Mouse (Mus musculus) stomach, embryonic 16.5 days (tissue): ENCODE measurements around the gene Zcchc24. TPM values are rescaled to one million over a fixed set of nuclear protein-coding genes. Genes with fewer than 3 reads are reported as not detected.

Source experiments
- ATAC-seq: fragments of 200-750 bp; cut with Nextera tagmentation; 2 replicates; pipeline ENCODE4 v1.8.0; 2017; ENCODE audit warnings: moderate number of reproducible peaks, moderate TSS enrichment; ENCODE audit not compliant: insufficient read depth, low FRiP score
- H3K27ac ChIP-seq: fragments of 300-500 bp; sonication (generic); 2 replicates; pipeline ENCODE4 v1.5.1; 2014; ENCODE audit warnings: low read length
- H3K27me3 ChIP-seq: fragments of 300-500 bp; sonication (generic); 2 replicates; pipeline ENCODE4 v1.6.1; 2014; ENCODE audit warnings: low read length, control low read depth, mixed read lengths; ENCODE audit not compliant: control insufficient read depth, insufficient read depth
- H3K36me3 ChIP-seq: fragments of 300-500 bp; sonication (generic); 2 replicates; pipeline ENCODE4 v1.6.1; 2014; ENCODE audit warnings: low read length; ENCODE audit not compliant: control insufficient read depth, insufficient read depth
- H3K4me1 ChIP-seq: fragments of 300-500 bp; sonication (generic); 2 replicates; pipeline ENCODE4 v1.6.1; 2014; ENCODE audit warnings: low read length, control low read depth, mixed read lengths; ENCODE audit not compliant: control insufficient read depth, insufficient read depth
- H3K4me2 ChIP-seq: fragments of 300-500 bp; sonication (generic); 2 replicates; pipeline ENCODE4 v1.6.1; 2014; ENCODE audit warnings: low read depth, low read length, mixed read lengths
- H3K4me3 ChIP-seq: fragments of 300-500 bp; sonication (generic); replicated peaks from 2 replicates; pipeline ENCODE4 v1.5.1; 2014; ENCODE audit warnings: mild to moderate bottlenecking, low read length
- H3K9ac ChIP-seq: fragments of 300-500 bp; sonication (generic); 2 replicates; pipeline ENCODE4 v1.6.1; 2014; ENCODE audit warnings: low read length
- H3K9me3 ChIP-seq: fragments of 300-500 bp; sonication (generic); replicated peaks from 2 replicates; pipeline ENCODE4 v1.6.1; 2016; ENCODE audit warnings: low read length, control low read depth; ENCODE audit not compliant: control insufficient read depth
- WGBS: fragments of 180-500 bp; shearing (Covaris S2); extraction: QIAGEN DNeasy Blood & Tissue Kit; methylation state at CpG from one replicate; pipeline ENCODE4 v1.1.7; 2014; 5-methylcytosine and 5-hydroxymethylcytosine counted together
- polyA plus RNA-seq: library from polyadenylated mRNA; unstranded; fragments of >200 nt; fragmentation: Nextera tagmentation; extraction: Ambion mirVana; gene quantifications from 2 replicates; pipeline ENCODE4 v1.2.1, GENCODE M21; 2015

The Zcchc24 gene
- polyA plus RNA-seq, 1 experiment from 2014 or later, result 17.1 TPM

GRCm38 (mm10) chr14:25746971-25747945 is 21.6 kb downstream of the Zcchc24 start:
- no peaks in the 10 kb centered on the region for H3K27me3 ChIP-seq
- no peak; the same call in 1 of the 2 replicates for ATAC-seq
- no peak overlapping the region for H3K4me2 ChIP-seq
- no peak overlapping the region for H3K9ac ChIP-seq
- no peak overlapping the region for H3K4me3 ChIP-seq
- H3K9me3 ChIP-seq, result no peaks in the 10 kb centered on the region
- H3K36me3 ChIP-seq, result peaks cover 4% of the 10 kb centered on the region; the same call in 1 of the 2 replicates
- H3K27ac ChIP-seq, result no peak overlapping the region
- peaks cover 29% of the 10 kb centered on the region for H3K4me1 ChIP-seq
- 61% methylated on average over 21 of the region's 21 CpGs for WGBS

- H3K27ac ChIP-seq, result no peak overlapping the region
- 88% methylated on average over 6 of the region's 6 CpGs for WGBS
- no peak overlapping the region for H3K9ac ChIP-seq
- ATAC-seq, result no peak
- no peaks in the 10 kb centered on the region for H3K9me3 ChIP-seq
- no peaks in the 10 kb centered on the region for H3K27me3 ChIP-seq
- no peak overlapping the region for H3K4me3 ChIP-seq
- H3K4me2 ChIP-seq, result no peak overlapping the region
- H3K36me3 ChIP-seq, result peaks cover 4% of the 10 kb centered on the region; the same call in 1 of the 2 replicates
- peaks cover 29% of the 10 kb centered on the region for H3K4me1 ChIP-seq
Measured at GRCm38 (mm10) chr14:25746371-25746770, 22.5 kb downstream of the Zcchc24 start.

DNA sequence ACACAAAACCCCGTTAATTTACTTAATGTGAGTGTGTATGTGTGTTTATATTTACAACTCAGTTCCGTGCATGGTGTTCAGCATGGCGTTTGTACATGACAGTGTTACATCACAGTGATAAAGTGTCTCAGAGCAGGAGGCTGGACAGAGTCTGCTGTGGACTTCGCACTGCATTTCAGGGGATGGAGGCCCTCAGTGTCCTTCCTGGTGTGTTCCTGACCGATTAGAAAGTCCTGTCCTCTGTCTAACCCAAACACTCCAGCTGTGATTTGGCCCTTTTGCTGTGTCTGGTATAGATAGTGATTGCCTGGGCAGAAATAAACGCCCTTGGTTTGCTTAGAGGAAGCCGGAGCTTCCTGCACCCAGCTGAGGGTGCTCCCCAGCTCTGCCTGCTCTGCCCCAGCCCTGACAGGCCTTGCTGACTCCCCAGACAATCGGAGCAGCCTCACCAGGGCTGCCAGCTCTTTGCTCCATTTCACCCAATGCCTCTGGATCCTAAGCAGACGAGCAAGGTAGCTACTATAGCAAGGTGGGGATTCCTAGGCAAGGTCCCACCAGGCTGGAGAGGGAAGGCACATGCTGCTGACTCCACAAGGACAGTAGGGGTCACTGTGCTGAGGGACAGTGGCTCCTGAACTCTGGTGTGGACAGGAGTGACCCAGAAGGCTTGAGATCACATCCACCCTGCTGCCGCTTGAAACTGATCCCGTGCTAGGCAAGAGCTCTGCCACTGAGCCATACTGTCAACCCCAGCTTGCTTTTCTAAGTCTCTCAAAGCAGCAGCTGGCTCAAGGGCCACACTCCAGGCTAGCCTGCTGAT is 23.3 kb downstream of the Zcchc24 start:
- H3K36me3 ChIP-seq, result peaks cover 8% of the 10 kb centered on the region; the same call in 1 of the 2 replicates
- 49% methylated on average over 11 of the region's 11 CpGs for WGBS
- ATAC-seq, result no peak
- H3K27ac ChIP-seq, result no peak overlapping the region
- no peak overlapping the region for H3K4me2 ChIP-seq
- no peaks in the 10 kb centered on the region for H3K9me3 ChIP-seq
- no peaks in the 10 kb centered on the region for H3K27me3 ChIP-seq
- no peak overlapping the region for H3K4me3 ChIP-seq
- H3K4me1 ChIP-seq, result peaks cover 24% of the 10 kb centered on the region
- H3K9ac ChIP-seq, result 0 out of 2 replicates have a peak overlapping the region, but pooled peaks have one; percentile 7

GRCm38 (mm10) chr14:25742943-25743342 is 25.9 kb downstream of the Zcchc24 start:
- ATAC-seq, result no peak
- no peak overlapping the region for H3K27ac ChIP-seq

DNA sequence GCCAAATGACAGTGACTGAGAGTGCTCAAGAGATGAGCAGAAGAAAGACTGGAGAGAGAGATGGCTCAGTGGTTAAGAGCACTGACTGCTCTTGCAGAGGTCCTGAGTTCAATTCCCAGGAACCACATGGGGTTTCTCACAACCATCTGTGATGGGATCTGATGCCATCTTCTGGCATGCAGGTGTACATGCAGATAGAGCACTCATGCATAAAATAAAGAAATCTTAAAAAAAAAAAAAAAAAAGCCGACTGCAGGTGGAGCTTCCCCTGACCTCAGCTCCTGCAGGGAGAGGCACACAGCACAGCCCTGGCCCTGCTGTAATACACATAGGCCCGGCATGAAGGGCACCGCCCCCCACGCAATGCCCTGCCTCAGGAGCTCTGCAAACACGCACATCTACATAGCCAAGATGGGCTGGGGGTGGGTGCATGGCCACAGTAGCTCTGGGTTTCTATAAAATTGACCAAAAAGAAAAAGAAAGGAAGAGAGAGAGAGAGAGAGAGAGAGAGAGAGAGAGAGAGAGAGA is 26.9 kb downstream of the Zcchc24 start:
- Histone ChIP-seq H3K9me3 (no peaks in the 10 kb centered on the region), H3K4me2 (no peak overlapping the region), H3K4me1 (peaks cover 25% of the 10 kb centered on the region), H3K36me3 (peaks cover 3% of the 10 kb centered on the region; the same call in 1 of the 2 replicates), H3K9ac (no peak overlapping the region), H3K4me3 (no peak overlapping the region), H3K27me3 (no peaks in the 10 kb centered on the region), H3K27ac (no peak overlapping the region)
- ATAC-seq, result no peak
- WGBS, result 47% methylated on average over 5 of the region's 5 CpGs

More at GRCm38 (mm10) chr14:25742943-25743342, 25.9 kb downstream of the Zcchc24 start:
- 84% methylated on average over 5 of the region's 5 CpGs for WGBS
- Histone ChIP-seq H3K4me2 (no peak overlapping the region), H3K27me3 (no peaks in the 10 kb centered on the region), H3K36me3 (peaks cover 3% of the 10 kb centered on the region; the same call in 1 of the 2 replicates), H3K9ac (no peak overlapping the region), H3K4me1 (peaks cover 23% of the 10 kb centered on the region), H3K4me3 (no peak overlapping the region), H3K9me3 (no peaks in the 10 kb centered on the region)

- Histone ChIP-seq H3K36me3 (peaks cover 3% of the 10 kb centered on the region; the same call in 1 of the 2 replicates), H3K9me3 (no peaks in the 10 kb centered on the region), H3K27me3 (no peaks in the 10 kb centered on the region), H3K4me3 (no peak overlapping the region), H3K27ac (no peak overlapping the region), H3K4me2 (no peak overlapping the region), H3K9ac (no peak overlapping the region), H3K4me1 (peaks cover 32% of the 10 kb centered on the region)
- WGBS, result 68% methylated on average over 3 of the region's 3 CpGs
- no peak for ATAC-seq
Measured at GRCm38 (mm10) chr14:25741211-25741610, 27.6 kb downstream of the Zcchc24 start.

DNA sequence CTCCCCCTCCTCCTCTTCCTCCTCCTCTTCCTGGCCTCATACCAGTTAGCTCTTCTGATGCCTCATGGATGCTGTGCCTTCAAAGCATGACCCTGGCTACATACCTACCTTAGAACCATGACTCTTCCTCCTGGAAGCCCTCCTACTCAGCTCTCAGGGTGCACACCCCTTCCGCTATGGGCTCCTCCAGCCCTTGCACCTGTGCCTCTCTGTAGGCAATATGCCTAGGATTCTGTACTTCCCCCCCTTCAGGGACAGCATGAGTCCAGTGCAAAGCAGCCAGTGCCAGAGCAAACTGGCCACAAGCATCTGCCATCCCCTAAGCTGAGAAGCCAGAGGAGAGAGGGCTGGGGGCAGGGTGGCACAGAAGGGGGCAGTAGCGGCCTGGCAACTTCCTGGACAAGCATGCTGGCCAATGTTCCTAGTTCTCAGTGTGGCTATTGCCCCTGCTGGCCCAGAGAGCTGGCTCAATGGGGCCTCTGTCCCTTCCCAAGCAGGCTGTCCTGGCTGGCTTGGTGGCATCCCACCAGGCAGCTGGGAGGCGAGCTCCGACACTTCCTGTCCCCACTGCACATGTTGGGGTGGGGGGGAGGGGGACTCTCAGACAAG is 28.8 kb downstream of the Zcchc24 start:
- Histone ChIP-seq H3K9ac (no peak overlapping the region), H3K4me2 (no peak overlapping the region), H3K27ac (no peak overlapping the region), H3K27me3 (no peaks in the 10 kb centered on the region), H3K4me1 (peaks cover 41% of the 10 kb centered on the region), H3K4me3 (no peak overlapping the region), H3K36me3 (peaks cover 3% of the 10 kb centered on the region; the same call in 1 of the 2 replicates), H3K9me3 (no peaks in the 10 kb centered on the region)
- ATAC-seq, result 0 out of 2 replicates have a peak, but pooled peaks have one; percentile 14
- WGBS, result 70% methylated on average over 4 of the region's 4 CpGs

DNA sequence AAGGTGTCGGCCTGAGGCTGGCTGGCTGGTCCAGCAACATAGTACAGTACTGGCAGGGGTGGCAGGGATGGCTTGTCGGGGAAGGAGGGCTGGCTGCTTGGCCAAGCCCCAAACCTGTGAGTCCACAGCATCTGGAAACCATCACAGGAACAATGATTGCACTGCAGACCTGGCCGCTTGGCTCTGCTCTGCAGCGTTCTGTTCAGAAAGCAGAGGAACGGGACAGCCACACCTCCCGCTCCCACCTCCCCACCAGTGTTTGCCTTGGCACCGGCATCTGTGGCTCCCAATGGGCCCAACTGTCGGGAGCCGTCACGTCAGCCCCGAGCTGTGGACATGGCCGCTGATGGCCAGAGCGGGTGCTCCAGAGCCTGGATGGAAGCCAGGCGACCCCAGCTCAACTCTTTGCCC is 30.2 kb downstream of the Zcchc24 start:
- Histone ChIP-seq H3K4me3 (no peak overlapping the region), H3K4me1 (peaks cover 49% of the 10 kb centered on the region), H3K9me3 (no peaks in the 10 kb centered on the region), H3K27me3 (no peaks in the 10 kb centered on the region), H3K27ac (peak overlapping the region; percentile 78), H3K9ac (peak overlapping the region; percentile 46), H3K36me3 (peaks cover 3% of the 10 kb centered on the region; the same call in 1 of the 2 replicates), H3K4me2 (peak overlapping the region; percentile 22; the same call in 1 of the 2 replicates)
- 22% methylated on average over 14 of the region's 14 CpGs for WGBS
- peak; percentile 64 for ATAC-seq
